In the genomic region with DNA sequence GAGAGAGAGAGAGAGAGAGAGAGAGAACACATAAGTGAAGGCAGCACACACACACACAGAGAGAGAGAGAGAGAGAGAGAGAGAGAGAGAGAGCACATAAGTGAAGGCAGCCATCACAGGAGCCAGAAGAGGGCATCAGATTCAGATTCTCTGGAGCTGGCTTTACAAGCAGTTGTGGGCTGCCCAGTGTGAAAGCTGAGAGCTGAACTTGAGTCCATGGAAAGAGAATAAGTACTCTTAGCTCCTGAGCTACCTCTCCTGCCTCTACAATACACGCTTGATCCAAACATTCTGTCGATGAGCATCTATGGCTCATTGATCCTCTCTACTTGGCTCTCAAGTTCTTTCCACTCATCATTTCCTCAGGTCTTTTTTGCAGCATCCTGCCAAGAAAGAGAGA, we compare ENCODE assay signal across 9 mouse cellular contexts.
A peak's percentile ranks its signal among the peaks of the same experiment; 100 is the strongest.
DNase-seq lines count a peak whose midpoint lies in the region; ATAC-seq and TF ChIP-seq lines count a peak whose summit lies in the region.
"Had no signal": no experiment of that assay in that cellular context is flagged by ENCODE, and none has a peak within 500 bp of the region (broad histone marks: within the 10 kb centered on the region; RNA-seq: fewer than 3 reads in every experiment).

No protein-coding gene starts in this region.

- intact Hi-C loops in heart, postnatal 10 days (cut with DNase I) = no loop called here

- no peak for ATAC-seq in heart, embryonic 16.5 days (replicated peaks; ENCODE audit: extremely low read depth, insufficient read depth, low FRiP score)
- ATAC-seq in forebrain, embryonic 16.5 days = peak; percentile 75
- 0 out of 2 replicates have a peak, but pooled peaks have one; percentile 60 for ATAC-seq in limb, embryonic 14.5 days (ENCODE audit: low FRiP score, low read depth)
- ATAC-seq in liver, postnatal 0 days = no peak
- ATAC-seq: CD4-positive, CD25-positive, alpha-beta regulatory T cell, adult 4 months had no signal

- no peak overlapping the region for H3K4me3 ChIP-seq in heart, embryonic 16.5 days (ENCODE audit: low read length)
- H3K4me3 ChIP-seq in forebrain, embryonic 16.5 days (replicated peaks; ENCODE audit: low read length) = no peak overlapping the region
- H3K4me3 ChIP-seq in limb, embryonic 14.5 days (replicated peaks; ENCODE audit: low read length) = no peak overlapping the region
- no peak overlapping the region for H3K4me3 ChIP-seq in liver, postnatal 0 days (ENCODE audit: low read depth, low read length)

- peaks cover 12% of the 10 kb centered on the region for H3K4me1 ChIP-seq in heart, embryonic 16.5 days (ENCODE audit: control insufficient read depth, insufficient read depth, low read length)
- H3K4me1 ChIP-seq in forebrain, embryonic 16.5 days (replicated peaks; ENCODE audit: control insufficient read depth, insufficient read depth, low read length) = peaks cover 11% of the 10 kb centered on the region
- peaks cover 12% of the 10 kb centered on the region for H3K4me1 ChIP-seq in limb, embryonic 14.5 days (ENCODE audit: control insufficient read depth, insufficient read depth, low read length)
- H3K4me1 ChIP-seq in liver, postnatal 0 days (ENCODE audit: insufficient read depth) = no peaks in the 10 kb centered on the region

- peak overlapping the region; percentile 44; the same call in 1 of the 2 replicates for H3K4me2 ChIP-seq in heart, embryonic 16.5 days (ENCODE audit: low read depth, low read length)
- H3K4me2 ChIP-seq in forebrain, embryonic 16.5 days (ENCODE audit: low read length) = no peak overlapping the region
- H3K4me2 ChIP-seq in limb, embryonic 14.5 days (replicated peaks; ENCODE audit: low read depth, low read length, severe bottlenecking) = no peak overlapping the region
- H3K4me2 ChIP-seq in liver, postnatal 0 days (ENCODE audit: low read depth, low read length) = no peak overlapping the region

- H3K9ac ChIP-seq in heart, embryonic 16.5 days (ENCODE audit: low read length) = no peak overlapping the region
- H3K9ac ChIP-seq in forebrain, embryonic 16.5 days (replicated peaks; ENCODE audit: low read depth, low read length) = no peak overlapping the region
- H3K9ac ChIP-seq in limb, embryonic 14.5 days (ENCODE audit: low read depth, low read length, severe bottlenecking) = no peak overlapping the region
- no peak overlapping the region for H3K9ac ChIP-seq in liver, postnatal 0 days (replicated peaks)

- no peak for DNase-seq in heart, postnatal 10 days
- DNase-seq in embryo, embryonic 11 days = peak; percentile 34
- DNase-seq in limb, embryonic 14.5 days (ENCODE audit: low spot score) = peak; percentile 33
- DNase-seq in adrenal gland, postnatal 10 days = no peak
- no peak for DNase-seq in liver, postnatal 0 days
- DNase-seq in urinary bladder, postnatal 25 days (ENCODE audit: low spot score) = no peak

- peak overlapping the region; percentile 68; the same call in 1 of the 2 replicates for H3K27ac ChIP-seq in heart, embryonic 16.5 days (ENCODE audit: low read length)
- H3K27ac ChIP-seq in forebrain, embryonic 16.5 days (ENCODE audit: low read length) = peak overlapping the region; percentile 90
- H3K27ac ChIP-seq in limb, embryonic 14.5 days (replicated peaks; ENCODE audit: low read depth, low read length) = peak overlapping the region; percentile 63; the same call in 1 of the 2 replicates
- no peak overlapping the region for H3K27ac ChIP-seq in liver, postnatal 0 days (ENCODE audit: low read depth)

- no peaks in the 10 kb centered on the region for H3K27me3 ChIP-seq in heart, embryonic 16.5 days (ENCODE audit: control insufficient read depth, insufficient read depth, low read length)
- no peaks in the 10 kb centered on the region for H3K27me3 ChIP-seq in forebrain, embryonic 16.5 days (replicated peaks; ENCODE audit: control insufficient read depth, insufficient read depth, low read length)
- H3K27me3 ChIP-seq in limb, embryonic 14.5 days (ENCODE audit: control insufficient read depth, insufficient read depth, low read length) = no peaks in the 10 kb centered on the region
- H3K27me3 ChIP-seq in liver, postnatal 0 days (ENCODE audit: insufficient read depth, low read length) = no peaks in the 10 kb centered on the region

- no peak for TF ChIP-seq POLR2A in limb, embryonic 14.5 days (IDR thresholded peaks at IDR 0.05; ENCODE audit: borderline replicate concordance, extremely low read depth, insufficient read depth, insufficient read length)

- no peak for TF ChIP-seq EP300 in liver, postnatal 0 days (IDR thresholded peaks at IDR 0.05; ENCODE audit: low read depth)

- no peaks in the 10 kb centered on the region for H3K9me3 ChIP-seq in heart, embryonic 16.5 days (replicated peaks; ENCODE audit: control insufficient read depth, low read length)
- H3K9me3 ChIP-seq in forebrain, embryonic 16.5 days (ENCODE audit: control insufficient read depth, low read length) = no peaks in the 10 kb centered on the region
- no peaks in the 10 kb centered on the region for H3K9me3 ChIP-seq in limb, embryonic 14.5 days (ENCODE audit: control insufficient read depth, low read length)
- H3K9me3 ChIP-seq in liver, postnatal 0 days (ENCODE audit: low read length) = no peaks in the 10 kb centered on the region

- no peaks in the 10 kb centered on the region for H3K36me3 ChIP-seq in heart, embryonic 16.5 days (ENCODE audit: control insufficient read depth, insufficient read depth)
- H3K36me3 ChIP-seq in forebrain, embryonic 16.5 days (ENCODE audit: control insufficient read depth, insufficient read depth) = no peaks in the 10 kb centered on the region
- H3K36me3 ChIP-seq in limb, embryonic 14.5 days (ENCODE audit: control insufficient read depth, insufficient read depth, low read length) = no peaks in the 10 kb centered on the region
- H3K36me3 ChIP-seq in liver, postnatal 0 days (replicated peaks; ENCODE audit: insufficient read depth, low read length) = no peaks in the 10 kb centered on the region

- no peak for TF ChIP-seq CTCF in liver, postnatal 0 days (IDR thresholded peaks at IDR 0.05; ENCODE audit: low read depth)

- WGBS in heart, embryonic 16.5 days = 59% methylated on average over 2 of the region's 2 CpGs
- WGBS in forebrain, embryonic 16.5 days = 5% methylated on average over 2 of the region's 2 CpGs
- WGBS in limb, embryonic 14.5 days = 37% methylated on average over 2 of the region's 2 CpGs
- 83% methylated on average over 2 of the region's 2 CpGs for WGBS in liver, postnatal 0 days (ENCODE audit: insufficient replicate concordance)

Comparison
In these comparisons a context has a peak if more than half of its experiments do, and no peak if none do; other contexts are left out.
1. ATAC-seq: peak in forebrain, embryonic 16.5 days (single experiment) and limb, embryonic 14.5 days (single experiment); none in heart, embryonic 16.5 days (single experiment) and liver, postnatal 0 days (single experiment).
2. DNase-seq: peak in embryo, embryonic 11 days (single experiment) and limb, embryonic 14.5 days (single experiment); none in heart, postnatal 10 days (0 of 2), adrenal gland, postnatal 10 days (single experiment), liver, postnatal 0 days (single experiment) and urinary bladder, postnatal 25 days (single experiment).